Mouse (Mus musculus): ENCODE data around the gene Adssl1. TPM values are rescaled to one million over a fixed set of nuclear protein-coding genes. Genes with fewer than 3 reads are reported as not detected.

The Adssl1 gene
- total and polyA plus RNA-seq, 3 experiments, result 58.2 to 63.9 TPM; not detected in 1

- TF ChIP-seq USF2 (IDR thresholded peaks at IDR 0.05; ENCODE audit: borderline replicate concordance in 1 of 2, insufficient read depth in 1 of 2, low read depth in 1 of 2, low read length in 2 of 2), result peak in 1 of 2 experiments; percentile 66; a peak in 1 of 4 replicates
- peak; percentile 23; the same call in 1 of the 2 replicates for TF ChIP-seq SMC3 (IDR thresholded peaks at IDR 0.05; ENCODE audit: low read depth, low read length)
- peak; percentile 98 for TF ChIP-seq NELFE (IDR thresholded peaks at IDR 0.05; ENCODE audit: low read depth, low read length)
- TF ChIP-seq TCF12 (IDR thresholded peaks at IDR 0.05; ENCODE audit: low read depth, low read length), result peak; percentile 66; the same call in 1 of the 2 replicates
- no peak for TF ChIP-seq MYB (IDR thresholded peaks at IDR 0.05; ENCODE audit: low read depth, low read length)
- no peak for TF ChIP-seq POLR2AphosphoS5 (IDR thresholded peaks at IDR 0.05; ENCODE audit: borderline replicate concordance, low read depth, low read length)
- TF ChIP-seq POLR2A (IDR thresholded peaks at IDR 0.05; ENCODE audit: control insufficient read depth in 1 of 2, insufficient read depth in 1 of 2, low read depth in 1 of 2, low read length in 2 of 2, poor library complexity in 1 of 2), result peak in 1 of 2 experiments; percentile 97; a peak in 2 of 4 replicates
- no peak; the same call in 1 of the 2 replicates for TF ChIP-seq RCOR1 (IDR thresholded peaks at IDR 0.05; ENCODE audit: low read depth, low read length)
- TF ChIP-seq GABPA (IDR thresholded peaks at IDR 0.05; ENCODE audit: low read depth, low read length), result no peak
- no peak for TF ChIP-seq KAT2A (conservative IDR thresholded peaks at IDR 0.05; ENCODE audit: low read depth, low read length)
- peak; percentile 37; the same call in 1 of the 2 replicates for TF ChIP-seq ETS1 (IDR thresholded peaks at IDR 0.05; ENCODE audit: low read depth, low read length)
- TF ChIP-seq ELF1 (IDR thresholded peaks at IDR 0.05; ENCODE audit: low read depth, low read length), result peak; percentile 28
- no peak; a peak in 1 of 4 replicates for TF ChIP-seq EP300 (IDR thresholded peaks at IDR 0.05; ENCODE audit: low read depth in 1 of 2, low read length in 2 of 2)
- TF ChIP-seq CTCF (IDR thresholded peaks at IDR 0.05 in 2 of 3, conservative IDR thresholded peaks at IDR 0.05 in 1 of 3; ENCODE audit: control insufficient read depth in 1 of 3, insufficient read depth in 1 of 3, low read depth in 2 of 3, low read length in 3 of 3, poor library complexity in 1 of 3, severe bottlenecking in 1 of 3), result no peak
- TF ChIP-seq CHD2 (IDR thresholded peaks at IDR 0.05; ENCODE audit: low read length), result no peak
- no peak for TF ChIP-seq NRF1 (IDR thresholded peaks at IDR 0.05; ENCODE audit: insufficient read depth, low read depth, low read length, poor library complexity, severe bottlenecking)
- peak; percentile 88 for TF ChIP-seq BHLHE40 (IDR thresholded peaks at IDR 0.05; ENCODE audit: borderline replicate concordance, low read depth, low read length)
- TF ChIP-seq CHD1 (IDR thresholded peaks at IDR 0.05; ENCODE audit: low read depth, low read length), result no peak
- peak; percentile 96 for TF ChIP-seq ZMIZ1 (IDR thresholded peaks at IDR 0.05; ENCODE audit: low read depth, low read length)
- TF ChIP-seq ZKSCAN1 (IDR thresholded peaks at IDR 0.05; ENCODE audit: low read depth, low read length), result no peak
- peak; percentile 98 for TF ChIP-seq MAZ (IDR thresholded peaks at IDR 0.05; ENCODE audit: low read depth, low read length)
- peak; percentile 47; the same call in 1 of the 2 replicates for TF ChIP-seq TBP (IDR thresholded peaks at IDR 0.05; ENCODE audit: low read depth, low read length)
- TF ChIP-seq MYC (IDR thresholded peaks at IDR 0.05; ENCODE audit: low read depth, low read length), result peak; percentile 93
Measured at GRCm38 (mm10) chr12:112588426-112589256, 31.2 kb upstream of the Adssl1 start, which contains the start of gene Inf2 (continued).
